Mouse (Mus musculus): ENCODE data around the gene Smtnl1.

DNA sequence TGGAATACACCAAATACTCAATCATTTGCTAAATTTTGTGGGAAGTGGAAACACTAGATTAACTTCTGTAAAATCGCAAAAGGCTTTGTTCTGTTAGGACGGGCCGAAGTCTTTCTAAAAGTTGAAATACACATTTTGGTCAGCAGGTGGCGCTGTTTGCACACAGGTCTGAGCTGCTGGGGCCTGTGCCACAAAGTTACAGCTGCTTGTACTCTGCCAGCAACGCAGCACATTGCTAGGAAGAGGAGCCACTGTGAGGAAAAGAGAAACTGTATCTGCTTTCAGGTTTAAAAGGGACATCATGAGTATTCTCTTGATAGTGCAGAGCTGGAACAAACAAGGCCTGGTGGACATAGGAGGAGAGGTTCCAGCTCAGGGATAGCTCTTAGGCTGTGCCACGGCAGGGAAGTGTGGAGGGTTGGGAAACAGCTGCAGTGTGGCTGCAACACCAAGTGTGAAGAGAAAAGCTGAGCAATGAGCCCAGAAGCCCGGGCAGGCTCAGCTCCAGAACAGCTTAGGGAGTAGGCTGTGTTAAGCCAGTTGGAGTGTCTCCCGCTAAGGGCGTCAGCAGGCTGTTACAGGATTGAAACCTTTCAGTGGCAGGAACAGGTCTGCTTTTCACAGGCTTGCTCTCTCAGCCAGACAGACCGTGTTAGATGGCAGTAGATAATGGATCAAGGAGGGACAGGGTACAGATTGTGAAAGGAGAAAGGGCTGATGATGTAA is 9.4 kb upstream of the Smtnl1 start:
- TF ChIP-seq CTCF (IDR thresholded peaks at IDR 0.05; ENCODE audit: borderline replicate concordance, insufficient read depth, low read length): peak; percentile 84
- no peak for TF ChIP-seq POLR2A (IDR thresholded peaks at IDR 0.05; ENCODE audit: low read depth, low read length)
